Mouse (Mus musculus) kidney, postnatal 0 days (tissue): ENCODE results near the gene Grap. TPM values are rescaled to one million over a fixed set of nuclear protein-coding genes. Genes with fewer than 3 reads are reported as not detected.

Experiments
- ATAC-seq: fragments of 200-750 bp; cut with Nextera tagmentation; replicated peaks from 2 replicates; pipeline ENCODE4 v1.8.0; 2017; ENCODE audit warnings: low read depth, moderate number of reproducible peaks, moderate TSS enrichment, moderate library complexity; ENCODE audit not compliant: low FRiP score
- DNase-seq: peaks from one replicate; pipeline ENCODE4 v3.0.0-alpha.2; 2016; ENCODE audit warnings: low spot score
- H3K27ac ChIP-seq: fragments of 300-500 bp; sonication (generic); 2 replicates; pipeline ENCODE4 v1.5.1; 2014; ENCODE audit warnings: mild to moderate bottlenecking
- H3K27me3 ChIP-seq: fragments of 300-500 bp; sonication (generic); 2 replicates; pipeline ENCODE4 v1.6.1; 2014; ENCODE audit warnings: low read length, mixed read lengths; ENCODE audit not compliant: insufficient read depth
- H3K36me3 ChIP-seq: fragments of 300-500 bp; sonication (generic); 2 replicates; pipeline ENCODE4 v1.6.1; 2014; ENCODE audit warnings: low read length, mixed read lengths; ENCODE audit not compliant: insufficient read depth
- H3K4me1 ChIP-seq: fragments of 300-500 bp; sonication (generic); replicated peaks from 2 replicates; pipeline ENCODE4 v1.6.1; 2014; ENCODE audit warnings: antibody characterized with exemption, low read length, mixed read lengths; ENCODE audit not compliant: insufficient read depth
- H3K4me2 ChIP-seq: fragments of 300-500 bp; sonication (generic); 2 replicates; pipeline ENCODE4 v1.6.1; 2014; ENCODE audit warnings: mild to moderate bottlenecking, low read length, moderate library complexity, mixed read lengths
- H3K4me3 ChIP-seq: fragments of 300-500 bp; sonication (generic); replicated peaks from 2 replicates; pipeline ENCODE4 v1.5.1; 2014; ENCODE audit warnings: low read depth, low read length
- H3K9ac ChIP-seq: fragments of 300-500 bp; sonication (generic); 2 replicates; pipeline ENCODE4 v1.6.1; 2014; ENCODE audit warnings: low read depth, low read length
- H3K9me3 ChIP-seq: fragments of 300-500 bp; sonication (generic); replicated peaks from 2 replicates; pipeline ENCODE4 v1.6.1; 2016; ENCODE audit warnings: low read length, inconsistent platforms, mixed read lengths
- CTCF ChIP-seq: IDR thresholded peaks from 2 replicates; pipeline ENCODE4 v1.5.1; 2016; ENCODE audit warnings: antibody characterized with exemption, low read depth, mild to moderate bottlenecking, moderate library complexity
- WGBS: fragments of 180-500 bp; shearing (Covaris S2); extraction: QIAGEN DNeasy Blood & Tissue Kit; methylation state at CpG from one replicate; pipeline ENCODE4 v1.1.7; 2014; 5-methylcytosine and 5-hydroxymethylcytosine counted together
- polyA plus RNA-seq: library from polyadenylated mRNA; unstranded; fragments of >200 nt; fragmentation: Nextera tagmentation; extraction: Ambion mirVana; gene quantifications from 2 replicates; pipeline ENCODE4 v1.2.1, GENCODE M21; 2015

Gene Grap
- polyA plus RNA-seq, 1 experiment from 2014 or later, result 8.2 TPM

DNA sequence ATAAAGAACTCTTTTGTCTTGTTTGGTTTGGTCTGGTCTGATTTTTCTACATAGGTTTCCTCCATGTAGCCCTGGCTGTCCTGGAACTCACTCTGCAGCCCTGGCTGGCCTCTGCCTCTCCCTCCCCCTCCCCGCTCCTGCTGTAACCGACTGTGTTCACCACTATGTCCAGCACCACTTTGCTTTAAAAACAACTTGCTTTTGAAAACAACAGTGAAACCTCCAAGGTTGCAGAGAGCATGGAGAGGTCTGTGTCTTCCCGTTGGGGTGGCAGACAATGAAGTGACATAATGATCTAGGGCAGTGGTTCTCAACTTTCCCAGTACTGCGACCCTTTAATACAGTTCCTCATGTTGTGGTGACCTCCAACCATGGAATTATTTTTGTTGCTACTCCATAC, 2.6 kb downstream of the Grap start:
- 43% methylated on average over 4 of the region's 4 CpGs for WGBS
- no peak for ATAC-seq
- Histone ChIP-seq H3K27ac (no peak overlapping the region), H3K9me3 (no peaks in the 10 kb centered on the region), H3K36me3 (no peaks in the 10 kb centered on the region), H3K4me3 (no peak overlapping the region), H3K27me3 (no peaks in the 10 kb centered on the region), H3K4me2 (no peak overlapping the region), H3K4me1 (no peaks in the 10 kb centered on the region), H3K9ac (no peak overlapping the region)
- DNase-seq, result no peak
- no peak for TF ChIP-seq CTCF

DNA sequence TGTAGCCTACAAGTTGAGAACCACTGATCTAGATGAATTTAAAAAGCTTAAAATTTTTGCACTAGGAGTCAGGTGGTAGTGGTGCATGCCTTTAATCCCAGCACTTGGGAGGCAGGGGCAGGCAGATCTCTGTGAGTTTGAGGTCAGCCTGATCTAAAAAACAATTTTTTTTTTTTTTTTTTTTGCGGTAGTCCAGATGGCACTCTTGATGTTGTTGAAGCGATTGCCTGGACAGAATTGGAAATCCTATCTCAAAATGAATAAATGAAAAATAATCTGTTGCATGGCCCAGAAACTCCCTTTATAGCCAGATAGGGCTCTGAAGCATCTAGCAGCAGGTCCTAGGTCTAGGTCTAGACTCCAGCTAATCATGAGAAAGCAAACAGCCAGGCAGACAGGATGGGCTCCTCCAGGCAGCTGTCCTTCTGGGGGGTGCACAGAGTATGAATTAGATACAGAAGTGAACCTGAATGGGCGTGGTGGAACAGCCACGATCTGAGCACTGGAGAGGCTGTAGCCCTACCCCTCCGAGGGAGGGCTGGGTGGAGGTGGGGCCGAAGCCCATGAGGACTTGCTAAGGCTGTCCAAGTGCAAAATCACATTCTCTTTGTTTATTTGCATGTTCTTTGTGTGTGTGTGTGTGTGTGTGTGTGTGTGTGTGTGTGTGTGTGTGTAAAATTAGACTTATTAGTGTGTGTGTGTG, 3.2 kb downstream of the Grap start:
- no peak overlapping the region for H3K4me2 ChIP-seq
- H3K9ac ChIP-seq, result no peak overlapping the region
- TF ChIP-seq CTCF, result no peak
- no peaks in the 10 kb centered on the region for H3K36me3 ChIP-seq
- DNase-seq, result no peak
- no peaks in the 10 kb centered on the region for H3K4me1 ChIP-seq
- H3K27ac ChIP-seq, result no peak overlapping the region
- no peak overlapping the region for H3K4me3 ChIP-seq
- no peaks in the 10 kb centered on the region for H3K9me3 ChIP-seq
- 63% methylated on average over 6 of the region's 6 CpGs for WGBS
- no peaks in the 10 kb centered on the region for H3K27me3 ChIP-seq
- ATAC-seq, result no peak

DNA sequence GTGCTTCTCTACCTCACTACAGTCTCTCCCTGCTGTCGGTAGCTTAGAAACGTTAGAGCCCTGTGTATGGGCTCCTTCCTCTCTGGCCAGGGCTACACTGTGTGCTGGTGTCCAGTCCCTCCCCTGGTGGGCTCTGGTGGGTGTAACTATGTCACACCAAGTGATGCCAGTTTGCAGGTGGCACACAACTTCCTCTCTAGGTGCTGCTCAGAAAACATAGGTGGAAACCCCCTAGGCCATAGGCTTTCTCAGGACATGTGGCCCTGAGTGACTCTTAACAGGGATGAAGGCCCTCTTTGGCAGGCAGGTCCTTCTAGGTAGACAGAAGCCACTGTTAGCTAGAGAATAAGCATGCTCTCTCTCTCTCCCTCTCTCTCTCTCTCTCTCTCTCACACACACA, 4.4 kb downstream of the Grap start:
- H3K9ac ChIP-seq, result no peak overlapping the region
- H3K4me1 ChIP-seq, result no peaks in the 10 kb centered on the region
- no peaks in the 10 kb centered on the region for H3K27me3 ChIP-seq
- no peak for TF ChIP-seq CTCF
- ATAC-seq (no peak), DNase-seq (no peak)
- H3K36me3 ChIP-seq, result no peaks in the 10 kb centered on the region
- H3K4me3 ChIP-seq, result no peak overlapping the region
- no peak overlapping the region for H3K27ac ChIP-seq
- no peaks in the 10 kb centered on the region for H3K9me3 ChIP-seq
- 60% methylated on average over 2 of the region's 2 CpGs for WGBS
- no peak overlapping the region for H3K4me2 ChIP-seq

DNA sequence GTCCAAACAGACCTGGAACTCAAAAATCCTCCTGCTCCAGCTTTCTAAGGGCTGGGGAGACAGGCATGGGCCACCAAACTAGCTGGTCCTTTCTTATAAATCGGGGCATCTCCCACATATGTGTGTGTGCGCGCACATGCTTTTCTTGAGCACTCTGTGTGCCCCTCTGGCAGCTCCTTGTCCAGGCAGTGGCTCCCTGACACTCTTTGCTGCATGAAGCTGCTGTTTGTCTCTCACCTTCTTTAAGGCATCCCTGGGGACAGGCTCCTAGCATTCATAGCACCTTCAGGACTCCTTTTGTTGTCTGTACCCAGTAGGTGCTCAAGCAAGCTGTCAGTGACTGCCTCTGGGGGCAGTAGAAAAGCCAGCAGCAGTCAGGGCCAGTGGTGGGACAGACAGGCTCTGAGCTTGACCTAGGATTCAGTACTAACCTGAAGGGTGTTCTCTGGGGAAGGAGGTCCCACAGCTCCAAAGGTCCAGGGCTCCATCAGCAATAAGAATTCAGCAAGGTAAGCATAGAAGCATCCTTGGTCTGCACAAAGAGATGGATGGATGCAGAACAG, 5.4 kb downstream of the Grap start:
- Histone ChIP-seq H3K9ac (no peak overlapping the region), H3K27me3 (no peaks in the 10 kb centered on the region), H3K27ac (no peak overlapping the region), H3K4me2 (no peak overlapping the region), H3K9me3 (no peaks in the 10 kb centered on the region), H3K36me3 (no peaks in the 10 kb centered on the region), H3K4me3 (no peak overlapping the region), H3K4me1 (no peaks in the 10 kb centered on the region)
- no peak for DNase-seq
- 92% methylated on average over 3 of the region's 3 CpGs for WGBS
- no peak for ATAC-seq
- TF ChIP-seq CTCF, result no peak

DNA sequence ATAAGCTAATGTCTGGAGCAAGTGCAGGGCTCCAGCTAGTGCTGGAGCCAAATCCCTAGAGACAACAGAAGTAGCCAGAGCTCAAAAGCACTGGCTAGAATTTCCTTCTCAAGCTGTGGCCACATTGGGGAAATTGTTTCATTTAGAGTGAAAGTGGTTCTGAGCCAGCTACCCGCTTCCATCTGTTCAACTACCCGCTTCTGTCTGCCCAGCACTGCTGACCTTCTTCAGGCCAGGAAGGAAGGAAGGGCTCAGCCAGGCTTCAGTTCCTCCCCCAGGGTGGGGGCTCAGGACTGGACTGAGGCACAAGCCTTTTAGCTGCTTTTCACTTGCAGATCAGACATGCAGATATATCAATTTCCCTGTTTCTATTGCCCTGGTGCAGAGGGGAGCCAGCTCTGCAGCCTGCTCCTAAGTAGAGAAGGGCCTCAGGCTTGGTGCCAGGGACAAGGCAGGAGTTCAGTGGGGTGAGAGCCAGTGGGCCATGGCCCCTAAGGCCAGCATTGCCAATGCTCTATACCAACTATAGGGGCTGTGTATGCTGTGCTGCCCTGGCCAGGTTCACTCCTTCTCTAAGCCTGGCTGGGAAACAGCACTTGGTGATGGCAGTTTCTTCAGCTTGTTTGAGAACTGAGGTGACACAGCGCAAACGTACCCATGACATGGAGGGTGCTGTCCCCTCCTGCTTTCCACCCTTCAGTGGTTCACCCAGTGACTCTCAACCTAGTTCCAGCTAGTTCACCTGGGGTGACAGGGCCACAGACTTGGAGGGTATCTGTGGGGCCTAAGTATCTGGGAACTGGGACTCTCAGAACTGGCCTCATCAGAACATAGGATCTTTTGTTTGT, 6.2 kb downstream of the Grap start:
- TF ChIP-seq CTCF, result no peak
- 82% methylated on average over 4 of the region's 4 CpGs for WGBS
- no peak for DNase-seq
- Histone ChIP-seq H3K4me3 (no peak overlapping the region), H3K4me1 (no peaks in the 10 kb centered on the region), H3K4me2 (no peak overlapping the region), H3K9me3 (no peaks in the 10 kb centered on the region), H3K27me3 (no peaks in the 10 kb centered on the region), H3K36me3 (no peaks in the 10 kb centered on the region), H3K9ac (no peak overlapping the region), H3K27ac (peak overlapping the region; percentile 5; the same call in 1 of the 2 replicates)
- no peak for ATAC-seq

DNA sequence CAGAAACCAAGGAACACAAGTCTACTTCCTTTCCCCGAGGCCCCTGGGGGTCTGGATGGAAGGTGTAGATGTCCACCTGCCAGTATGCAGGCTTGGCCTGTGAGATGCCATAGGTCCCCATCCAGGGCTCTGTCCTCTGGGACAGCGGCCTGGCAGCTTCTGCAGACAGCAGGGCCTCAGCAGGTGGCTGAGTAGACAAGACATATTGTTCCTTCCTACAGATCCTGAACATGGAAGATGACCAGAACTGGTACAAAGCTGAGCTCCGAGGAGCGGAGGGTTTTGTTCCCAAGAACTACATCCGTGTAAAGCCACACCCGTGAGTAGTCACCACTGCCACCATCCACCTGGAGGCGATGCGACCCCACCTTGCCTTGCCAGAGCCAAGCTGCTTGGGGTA, 6.9 kb downstream of the Grap start:
- Histone ChIP-seq H3K4me1 (no peaks in the 10 kb centered on the region), H3K27me3 (no peaks in the 10 kb centered on the region), H3K27ac (no peak overlapping the region), H3K9ac (no peak overlapping the region), H3K36me3 (no peaks in the 10 kb centered on the region), H3K4me2 (no peak overlapping the region), H3K9me3 (no peaks in the 10 kb centered on the region), H3K4me3 (no peak overlapping the region)
- no peak for TF ChIP-seq CTCF
- no peak for DNase-seq
- 87% methylated on average over 8 of the region's 8 CpGs for WGBS
- ATAC-seq, result no peak
